26 mouse cellular contexts compared by ENCODE assay signal in genomic region chr12:111716505-111716904, GRCm38 (mm10). TPM values are rescaled to one million over a fixed set of nuclear protein-coding genes. Genes with fewer than 3 reads are reported as not detected.
A peak's percentile ranks its signal among the peaks of the same experiment; 100 is the strongest.
DNase-seq lines count a peak whose midpoint lies in the region; ATAC-seq and TF ChIP-seq lines count a peak whose summit lies in the region.
"Had no signal": no experiment of that assay in that cellular context is flagged by ENCODE, and none has a peak within 500 bp of the region (broad histone marks: within the 10 kb centered on the region; RNA-seq: fewer than 3 reads in every experiment).

No protein-coding gene starts in this region.

- H3K4me3 ChIP-seq in MEL (ENCODE audit: control insufficient read depth in 1 of 2, insufficient read depth in 1 of 2, low read depth in 2 of 2, low read length in 2 of 2) = no peak overlapping the region
- no peak overlapping the region for H3K4me3 ChIP-seq in midbrain, embryonic 14.5 days (replicated peaks; ENCODE audit: low read depth, low read length)

- H3K79me2 ChIP-seq in MEL (ENCODE audit: control insufficient read depth, insufficient read depth, low read length, poor library complexity) = peaks cover 27% of the 10 kb centered on the region

- ATAC-seq in midbrain, embryonic 14.5 days (ENCODE audit: low FRiP score, low TSS enrichment) = no peak
- ATAC-seq: activated CD4-positive, CD25-positive, alpha-beta regulatory T cell, adult 4 months; CD4-positive, CD25-positive, alpha-beta regulatory T cell, adult 4 months; Patski had no signal

- TF ChIP-seq CTCF in MEL (IDR thresholded peaks at IDR 0.05 in 2 of 3, conservative IDR thresholded peaks at IDR 0.05 in 1 of 3; ENCODE audit: control insufficient read depth in 1 of 3, insufficient read depth in 1 of 3, low read depth in 2 of 3, low read length in 3 of 3, poor library complexity in 1 of 3, severe bottlenecking in 1 of 3) = no peak

- TF ChIP-seq EP300 in MEL (IDR thresholded peaks at IDR 0.05; ENCODE audit: low read depth in 1 of 2, low read length in 2 of 2) = no peak

- H3K9ac ChIP-seq in MEL (ENCODE audit: control insufficient read depth, low read depth, low read length, poor library complexity, severe bottlenecking) = no peak overlapping the region
- no peak overlapping the region for H3K9ac ChIP-seq in midbrain, embryonic 14.5 days (replicated peaks; ENCODE audit: low read length)

- H3K27me3 ChIP-seq in MEL (ENCODE audit: control insufficient read depth in 1 of 2, insufficient read depth in 2 of 2, low read length in 2 of 2) = no peaks in the 10 kb centered on the region
- no peaks in the 10 kb centered on the region for H3K27me3 ChIP-seq in midbrain, embryonic 14.5 days (ENCODE audit: control insufficient read depth, insufficient read depth, low read length)
- H3K27me3 ChIP-seq: CH12.LX, Patski had no signal

- H3K4me2 ChIP-seq in midbrain, embryonic 14.5 days (ENCODE audit: low read length) = no peak overlapping the region

- H3K9me3 ChIP-seq in MEL (replicated peaks; ENCODE audit: insufficient read depth, low read length) = no peaks in the 10 kb centered on the region
- no peaks in the 10 kb centered on the region for H3K9me3 ChIP-seq in midbrain, embryonic 14.5 days (ENCODE audit: control insufficient read depth, low read length)

- peaks cover 0 to 5% of the 10 kb centered on the region in 2 experiments; a peak in 2 of 4 replicates for H3K36me3 ChIP-seq in MEL (ENCODE audit: control insufficient read depth in 1 of 2, insufficient read depth in 2 of 2, low read length in 2 of 2)
- no peaks in the 10 kb centered on the region for H3K36me3 ChIP-seq in midbrain, embryonic 14.5 days (ENCODE audit: control insufficient read depth, insufficient read depth, low read length)

- TF ChIP-seq POLR2A in MEL (IDR thresholded peaks at IDR 0.05; ENCODE audit: control insufficient read depth in 1 of 2, insufficient read depth in 1 of 2, low read depth in 1 of 2, low read length in 2 of 2, poor library complexity in 1 of 2) = no peak

- intact Hi-C loops in gastrocnemius, postnatal 14 days (cut with DNase I; ENCODE audit: low total_unique reads) = no loop called here

- WGBS in midbrain, embryonic 14.5 days = 97% methylated on average over 7 of the region's 7 CpGs

- H3K4me1 ChIP-seq in MEL (ENCODE audit: control insufficient read depth in 1 of 2, insufficient read depth in 2 of 2, low read length in 2 of 2) = peaks cover 0 to 6% of the 10 kb centered on the region in 2 experiments; a peak in 3 of 4 replicates
- peaks cover 13% of the 10 kb centered on the region for H3K4me1 ChIP-seq in midbrain, embryonic 14.5 days (ENCODE audit: control insufficient read depth, insufficient read depth, low read length)

- no peak for TF ChIP-seq RAD21 in MEL (IDR thresholded peaks at IDR 0.05; ENCODE audit: low read depth, low read length)

- peak; percentile 52 for DNase-seq in ES-CJ7 (ENCODE audit: low read depth, low spot score)
- no peak for DNase-seq in MEL (ENCODE audit: low read depth, low spot score)
- peak; percentile 78 for DNase-seq in R1 (ENCODE audit: low read depth, low spot score)
- peak; percentile 70 for DNase-seq in ZHBTc4 (ENCODE audit: low read depth, low spot score)
- DNase-seq in gastrocnemius, postnatal 14 days = no peak
- no peak for DNase-seq in kidney, postnatal 36 days
- DNase-seq in midbrain, embryonic 14.5 days = no peak
- DNase-seq in layer of hippocampus, postnatal 25 days (ENCODE audit: extremely low spot score in 1 of 2, low spot score in 1 of 2) = no peak
- DNase-seq: adrenal gland, adult 2 months; adrenal gland, adult 8-10 months; adrenal gland, postnatal 10 days; adrenal gland, postnatal 14 days; adrenal gland, postnatal 25 days; adrenal gland, postnatal 36 days; B cell, adult 2 months; cerebellum, adult 11 months; cerebellum, adult 11-12 months; cerebellum, adult 18-20 months; cerebellum, adult 2 months; cerebellum, adult 8-10 months; cerebellum, adult 9-10 months had no signal

- H3K27ac ChIP-seq in MEL (ENCODE audit: control insufficient read depth, low read depth, low read length) = no peak overlapping the region
- no peak overlapping the region for H3K27ac ChIP-seq in midbrain, embryonic 14.5 days (replicated peaks; ENCODE audit: low read depth, low read length)

TF ChIP-seq in MEL, 35 proteins besides CTCF, POLR2A, EP300 and RAD21:
- TF ChIP-seq POLR2AphosphoS2 (IDR thresholded peaks at IDR 0.05; ENCODE audit: low read length) (no peak), TBP (IDR thresholded peaks at IDR 0.05; ENCODE audit: low read depth, low read length) (peak; percentile 54; the same call in 1 of the 2 replicates), MAFK (IDR thresholded peaks at IDR 0.05; ENCODE audit: borderline replicate concordance, low read depth, low read length) (no peak), ETS1 (IDR thresholded peaks at IDR 0.05; ENCODE audit: low read depth, low read length) (no peak), TCF12 (IDR thresholded peaks at IDR 0.05; ENCODE audit: low read depth, low read length) (no peak), ZNF384 (IDR thresholded peaks at IDR 0.05; ENCODE audit: low read depth, low read length) (no peak)
TF ChIP-seq in MEL: peak in this region for 1.

RNA-seq across cellular contexts. Expression of gene Apopt1, which starts 3.4 kb away (rescaled TPM):
- total RNA-seq in MEL (2012; rRNA removed) = 19.3 and 25.7 TPM in 2 replicates
- polyA plus RNA-seq in MEL (2012; ENCODE audit: insufficient read depth in 1 of 2, insufficient read length in 2 of 2, low read depth in 1 of 2, low replicate concordance in 2 of 2, missing spikeins in 1 of 2) = 10 to 100 TPM in 1 of 2 experiments, not detected in 1; 46.5 TPM
- 10 to 100 TPM; 34.2 to 35.6 TPM for total RNA-seq in gastrocnemius, postnatal 14 days (2021)
- 57.6 and 66.0 TPM in 2 replicates for polyA plus RNA-seq in midbrain, embryonic 14.5 days (2014; fragmentation: Nextera tagmentation; extraction: Ambion mirVana)
- total RNA-seq in layer of hippocampus, postnatal 25 days (2021) = 10 to 100 TPM; 36.2 to 38.9 TPM

RNA-seq across cellular contexts. Expression of gene Bag5, which starts 3.4 kb away (rescaled TPM):
- 33.3 and 38.0 TPM in 2 replicates for total RNA-seq in MEL (2012; rRNA removed)
- 10 to 100 TPM in 1 of 2 experiments, not detected in 1; 24.0 TPM for polyA plus RNA-seq in MEL (2012; ENCODE audit: insufficient read depth in 1 of 2, insufficient read length in 2 of 2, low read depth in 1 of 2, low replicate concordance in 2 of 2, missing spikeins in 1 of 2)
- 10 to 100 TPM; 14.9 to 17.2 TPM for total RNA-seq in gastrocnemius, postnatal 14 days (2021)
- polyA plus RNA-seq in midbrain, embryonic 14.5 days (2014; fragmentation: Nextera tagmentation; extraction: Ambion mirVana) = 67.3 and 72.9 TPM in 2 replicates
- 10 to 100 TPM; 46.7 to 54.1 TPM for total RNA-seq in layer of hippocampus, postnatal 25 days (2021)

RNA-seq across cellular contexts. Expression of gene Trmt61a, which starts 38.6 kb away (rescaled TPM):
- 53.9 and 77.5 TPM in 2 replicates for total RNA-seq in MEL (2012; rRNA removed)
- 10 to 100 TPM in 1 of 2 experiments, not detected in 1; 41.4 TPM for polyA plus RNA-seq in MEL (2012; ENCODE audit: insufficient read depth in 1 of 2, insufficient read length in 2 of 2, low read depth in 1 of 2, low replicate concordance in 2 of 2, missing spikeins in 1 of 2)
- total RNA-seq in gastrocnemius, postnatal 14 days (2021) = 1 to 10 TPM; 2.7 to 4.7 TPM
- polyA plus RNA-seq in midbrain, embryonic 14.5 days (2014; fragmentation: Nextera tagmentation; extraction: Ambion mirVana) = 7.0 and 8.0 TPM in 2 replicates
- 10 to 100 TPM; 17.1 to 19.7 TPM for total RNA-seq in layer of hippocampus, postnatal 25 days (2021)

RNA-seq across cellular contexts. Expression of gene Klc1, which starts 42.1 kb away (rescaled TPM):
- 29.1 and 30.7 TPM in 2 replicates for total RNA-seq in MEL (2012; rRNA removed)
- 10 to 100 TPM in 1 of 2 experiments, not detected in 1; 60.4 TPM for polyA plus RNA-seq in MEL (2012; ENCODE audit: insufficient read depth in 1 of 2, insufficient read length in 2 of 2, low read depth in 1 of 2, low replicate concordance in 2 of 2, missing spikeins in 1 of 2)
- total RNA-seq in gastrocnemius, postnatal 14 days (2021) = 10 to 100 TPM; 53.4 to 62.2 TPM
- 621 and 628 TPM in 2 replicates for polyA plus RNA-seq in midbrain, embryonic 14.5 days (2014; fragmentation: Nextera tagmentation; extraction: Ambion mirVana)
- 100 to 1,000 TPM; 701 to 727 TPM for total RNA-seq in layer of hippocampus, postnatal 25 days (2021)

RNA-seq across cellular contexts. Expression of gene Ckb, which starts 44.4 kb away (rescaled TPM):
- not detected in 2 replicates for total RNA-seq in MEL (2012; rRNA removed)
- under 1 TPM in 1 of 2 experiments, not detected in 1; 0.08 TPM for polyA plus RNA-seq in MEL (2012; ENCODE audit: insufficient read depth in 1 of 2, insufficient read length in 2 of 2, low read depth in 1 of 2, low replicate concordance in 2 of 2, missing spikeins in 1 of 2)
- total RNA-seq in gastrocnemius, postnatal 14 days (2021) = 10 to 100 TPM; 19.8 to 32.6 TPM
- polyA plus RNA-seq in midbrain, embryonic 14.5 days (2014; fragmentation: Nextera tagmentation; extraction: Ambion mirVana) = 1,414 and 1,526 TPM in 2 replicates
- 1,000 to 10,000 TPM; 1,260 to 1,351 TPM for total RNA-seq in layer of hippocampus, postnatal 25 days (2021)
- polyA plus RNA-seq: G1E had no signal

Comparison
In these comparisons a context has a peak if more than half of its experiments do, and no peak if none do; other contexts are left out.
1. DNase-seq: peak in ES-CJ7 (single experiment), R1 (single experiment) and ZHBTc4 (single experiment); none in MEL (single experiment), gastrocnemius, postnatal 14 days (single experiment), kidney, postnatal 36 days (0 of 2), midbrain, embryonic 14.5 days (single experiment) and layer of hippocampus, postnatal 25 days (0 of 2).